Mouse (Mus musculus): ENCODE measurements at regions not wholly inside any gene's neighbourhood (a gene's known extent, or its start where the extent isn't known, plus 50 kb on each side); places are given as distances from the start of the nearest gene placed in this dataset.

DNA sequence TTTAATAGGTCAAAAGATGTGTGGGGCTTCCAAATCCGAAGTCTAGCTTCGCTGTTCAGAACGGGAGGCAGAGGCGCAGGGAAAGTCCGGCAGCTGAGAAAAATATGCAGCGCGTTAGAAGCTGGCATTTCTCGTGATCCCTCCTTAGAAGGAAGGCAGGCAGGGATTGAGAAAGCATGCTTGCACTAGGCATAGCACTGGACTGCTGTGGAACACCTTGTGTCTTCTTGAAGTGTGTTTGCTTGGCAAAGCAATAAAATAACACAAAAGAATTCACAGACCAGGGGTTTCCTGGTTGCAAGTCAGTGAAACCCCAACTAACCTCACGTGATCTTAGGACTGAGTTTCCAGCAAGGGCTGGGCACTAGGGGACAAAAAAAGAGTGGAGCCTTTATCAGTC lies 305.1 kb downstream of the Sox9 start:
- intact Hi-C loops (cut with DNase I) = no loop called here

DNA sequence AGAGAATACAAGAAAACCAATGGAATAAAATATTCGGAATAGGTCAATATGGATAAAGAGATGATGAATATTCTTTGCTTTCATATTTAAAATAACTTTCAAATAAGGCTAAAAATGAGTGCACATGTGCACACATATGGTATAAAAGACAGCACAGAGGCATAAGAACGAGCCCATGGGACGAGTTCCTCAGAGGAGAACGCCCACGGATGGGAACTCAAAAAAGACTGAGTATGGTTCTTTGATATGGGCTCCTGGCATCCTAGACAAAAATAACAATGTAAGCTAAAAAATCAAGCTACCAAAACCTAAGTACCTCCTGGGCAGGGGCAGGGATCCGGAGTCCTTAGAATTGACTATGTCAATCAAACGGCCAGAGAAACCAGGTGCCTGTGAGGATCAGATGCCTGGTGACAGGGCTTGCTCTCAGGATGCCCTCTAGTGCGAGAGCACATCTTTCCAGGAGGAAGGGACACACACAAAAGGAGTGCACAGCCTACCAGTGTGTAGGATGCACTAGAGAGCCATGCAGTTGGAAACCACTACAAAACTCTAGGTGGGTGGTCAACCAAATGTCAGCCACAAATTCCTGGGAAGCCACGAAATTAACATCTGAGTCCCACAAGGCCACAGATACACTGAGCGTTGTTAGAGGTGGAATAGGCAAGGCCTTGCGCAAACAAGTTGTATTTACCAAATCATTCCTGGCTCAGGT lies 307.8 kb downstream of the Sox9 start:
- intact Hi-C loops (cut with DNase I) = no loop called here

DNA sequence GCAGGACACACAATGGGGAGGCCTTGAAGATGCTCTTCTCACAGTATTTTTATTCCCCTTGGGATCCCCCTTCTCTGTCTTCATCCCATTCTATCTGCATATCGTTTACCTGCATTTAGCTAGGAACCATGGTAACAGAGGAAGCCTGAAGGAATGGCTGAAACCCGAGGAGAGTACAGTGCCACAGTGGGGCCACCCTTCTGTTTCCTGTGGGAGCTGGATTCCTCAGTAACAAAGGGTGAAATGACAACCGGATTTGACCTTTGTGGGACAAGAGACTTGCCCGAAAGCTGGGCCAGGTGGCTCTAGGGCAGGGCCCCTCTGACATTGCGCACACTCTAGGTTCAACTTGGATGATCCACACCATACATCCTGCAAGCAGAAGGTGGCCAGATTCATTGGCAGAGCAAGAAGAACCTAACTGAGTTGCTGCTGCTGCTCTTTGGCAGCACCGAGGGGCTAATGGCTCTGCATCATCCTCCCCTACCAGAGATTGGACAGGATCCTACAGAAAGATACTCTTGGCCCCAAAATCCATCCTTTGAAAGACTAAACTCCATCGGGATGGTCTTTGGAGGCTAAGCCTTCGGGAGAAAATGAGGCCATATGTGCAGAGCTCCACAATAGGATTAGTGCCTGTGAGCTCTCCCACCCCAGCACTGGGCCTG lies 310.0 kb downstream of the Sox9 start:
- intact Hi-C loops (cut with DNase I) = no loop called here

DNA sequence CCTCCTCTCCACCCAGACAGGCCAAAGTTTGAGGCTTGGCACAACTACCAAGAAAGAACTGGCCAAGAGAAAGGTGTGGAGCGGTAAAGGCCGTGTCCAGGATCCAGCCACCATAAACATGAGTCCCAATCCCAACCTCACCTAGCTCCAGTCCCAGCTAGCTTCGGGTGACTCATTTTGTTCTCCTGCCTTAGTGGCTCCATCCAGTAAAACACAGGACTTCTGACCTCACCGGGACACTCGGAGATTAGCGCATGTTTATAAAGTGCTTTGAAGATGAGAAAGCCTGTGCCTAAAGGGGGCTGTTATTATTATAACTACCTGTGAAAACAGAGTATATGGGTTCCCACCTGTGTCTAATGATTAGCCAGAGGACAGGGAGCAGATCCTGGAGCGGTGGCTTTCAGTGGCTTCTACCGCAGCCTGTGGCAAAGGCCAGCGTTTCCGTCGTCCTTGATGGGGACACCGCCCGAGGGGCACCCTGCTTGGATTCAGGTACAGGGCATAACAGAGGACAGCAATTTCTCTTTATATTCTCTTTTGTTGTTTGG lies 311.9 kb downstream of the Sox9 start:
- intact Hi-C loops (cut with DNase I) = no loop called here

DNA sequence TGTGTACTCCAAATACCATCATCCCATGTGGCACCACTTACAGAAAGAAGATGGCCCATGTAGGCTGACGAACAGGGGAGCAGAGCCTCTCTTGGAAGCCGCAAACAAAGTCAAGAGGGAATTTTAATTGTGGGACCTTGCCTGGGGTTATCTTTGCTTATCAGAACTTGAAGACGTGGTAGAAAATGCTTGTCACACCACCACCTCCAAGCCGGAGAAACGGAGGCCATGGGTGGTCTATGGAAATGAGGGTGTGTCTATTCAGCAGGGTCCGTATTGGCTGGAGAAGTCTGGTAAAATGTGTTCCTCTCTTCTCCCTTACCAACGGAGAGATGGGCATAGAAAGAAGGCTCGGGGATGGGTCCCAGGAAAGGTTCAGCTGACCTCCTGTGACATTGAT lies 313.6 kb downstream of the Sox9 start:
- intact Hi-C loops (cut with DNase I) = no loop called here

DNA sequence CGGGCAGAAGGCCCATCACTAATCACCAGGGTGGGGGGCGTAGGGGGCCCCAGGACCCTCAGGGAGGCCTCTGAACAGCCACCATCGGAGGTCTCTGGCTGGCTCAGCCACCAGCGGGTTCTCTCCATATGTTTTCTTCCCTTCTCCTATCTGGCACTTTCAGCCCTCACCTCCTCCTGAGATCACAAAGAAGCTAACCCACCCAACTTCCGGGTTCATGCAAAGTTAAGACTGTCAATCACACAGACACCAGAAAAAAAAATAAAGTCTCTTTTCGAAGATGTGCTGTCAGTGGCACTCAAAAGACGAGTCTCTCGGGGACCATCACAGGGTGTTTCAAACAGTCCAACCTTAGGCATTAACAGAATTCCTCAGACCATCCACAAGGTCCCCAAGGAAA lies 314.2 kb downstream of the Sox9 start:
- intact Hi-C loops (cut with DNase I) = no loop called here

DNA sequence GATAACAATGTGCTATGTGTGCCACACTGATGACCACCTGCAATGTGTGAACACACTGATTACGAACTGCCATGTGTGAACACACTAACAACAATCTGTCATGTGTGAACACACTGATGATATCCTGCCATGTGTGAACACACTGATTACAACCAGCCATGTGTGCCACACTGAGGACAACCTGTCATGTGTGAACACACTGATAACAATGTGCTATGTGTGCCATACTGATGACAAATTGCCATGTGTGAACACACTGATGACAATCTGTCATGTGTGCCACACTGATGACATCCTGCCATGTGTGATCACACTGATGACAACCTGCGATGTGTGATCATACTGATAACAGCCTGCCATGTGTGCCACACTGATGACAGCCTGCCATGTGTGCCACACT lies 316.3 kb downstream of the Sox9 start:
- intact Hi-C loops (cut with DNase I) = no loop called here

DNA sequence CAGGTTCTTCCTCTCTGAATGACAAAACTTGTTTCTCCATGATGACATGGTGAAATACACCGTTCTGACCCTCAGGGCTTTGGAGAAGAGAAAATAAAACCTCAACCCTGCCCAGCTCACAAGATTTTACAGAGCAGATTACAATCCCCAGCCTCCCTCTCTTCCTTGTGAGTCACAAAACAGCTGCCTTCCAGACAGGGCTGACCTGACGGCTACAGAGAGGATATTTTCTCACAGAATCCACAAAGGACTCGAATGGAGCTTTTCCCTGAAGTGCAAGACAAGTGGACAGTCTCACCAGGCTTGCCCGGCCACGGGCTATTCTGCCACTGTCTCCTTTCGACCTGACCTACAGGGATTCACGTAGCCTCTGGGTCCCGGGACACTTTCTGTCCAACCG lies 318.8 kb downstream of the Sox9 start:
- intact Hi-C loops (cut with DNase I) = no loop called here

DNA sequence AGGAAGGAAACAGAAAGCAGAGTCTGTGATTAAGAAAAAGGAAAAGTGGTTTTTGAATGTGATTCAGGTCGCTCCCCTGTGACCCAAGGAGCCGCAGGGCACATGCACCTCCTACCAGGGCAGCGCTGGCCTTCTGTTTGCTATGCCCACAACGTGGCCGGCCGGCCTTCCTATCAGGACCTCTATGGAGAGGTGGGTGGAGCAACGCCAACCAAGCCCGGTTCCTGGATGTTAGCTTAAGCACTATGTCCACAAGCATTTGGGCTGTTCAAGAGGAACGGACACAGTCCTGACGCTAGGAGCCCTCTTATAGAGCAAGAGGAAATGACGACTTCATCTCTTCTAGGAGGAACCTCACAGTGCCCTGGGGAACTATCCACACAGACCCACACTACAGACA lies 319.5 kb downstream of the Sox9 start:
- intact Hi-C loops (cut with DNase I) = no loop called here

DNA sequence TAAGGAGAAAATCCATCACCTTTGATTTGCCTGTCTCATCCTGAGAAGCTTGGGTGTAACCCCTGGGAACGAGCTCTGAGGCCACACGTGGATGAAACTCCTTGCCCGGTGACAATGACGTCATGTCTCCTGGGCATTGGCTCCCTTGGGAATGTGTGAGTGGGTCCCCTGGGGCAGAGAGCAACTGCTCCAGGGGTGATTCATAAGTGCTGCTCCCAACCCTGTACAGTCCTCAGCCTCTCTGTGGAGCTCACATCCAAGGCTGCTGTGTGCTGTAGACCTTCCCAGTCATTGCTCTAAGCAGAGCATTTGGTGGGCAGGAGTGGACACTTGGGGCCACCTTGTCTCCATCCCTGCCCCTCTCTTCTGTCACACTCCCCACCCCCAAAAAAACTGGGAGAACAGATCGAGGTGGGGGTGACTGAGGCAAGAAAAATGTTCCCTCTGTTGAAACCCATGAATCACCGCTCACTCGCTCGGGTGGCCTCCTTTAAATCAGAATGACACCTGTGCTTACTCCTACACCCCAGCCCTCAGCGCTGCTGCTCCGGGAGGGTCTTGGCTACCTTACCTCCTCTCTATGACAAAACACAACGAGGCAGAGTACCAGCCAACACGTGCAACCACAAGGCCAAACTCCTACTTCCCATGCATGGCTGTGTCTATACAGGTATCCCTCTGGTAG lies 321.3 kb downstream of the Sox9 start:
- intact Hi-C loops (cut with DNase I) = no loop called here

DNA sequence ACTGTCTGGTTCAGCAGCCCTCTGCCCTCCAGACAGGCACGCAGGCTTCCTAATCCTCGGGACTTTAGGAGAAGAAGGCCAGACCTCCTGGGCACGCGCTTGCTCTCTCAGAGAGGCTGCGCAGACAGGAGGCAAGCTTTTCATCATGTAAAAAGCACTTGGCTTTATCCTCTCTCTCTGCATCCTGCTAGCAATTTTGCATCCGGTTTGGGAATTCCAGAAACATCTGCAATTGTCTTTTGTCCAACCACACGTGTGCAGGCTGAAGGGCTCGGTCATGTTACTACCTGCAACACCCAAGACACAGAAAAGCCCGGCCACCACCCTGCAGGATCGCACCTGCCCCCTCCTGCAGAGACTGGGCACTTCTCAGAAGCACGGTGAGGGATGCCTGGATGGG lies 323.3 kb downstream of the Sox9 start:
- intact Hi-C loops (cut with DNase I) = no loop called here

DNA sequence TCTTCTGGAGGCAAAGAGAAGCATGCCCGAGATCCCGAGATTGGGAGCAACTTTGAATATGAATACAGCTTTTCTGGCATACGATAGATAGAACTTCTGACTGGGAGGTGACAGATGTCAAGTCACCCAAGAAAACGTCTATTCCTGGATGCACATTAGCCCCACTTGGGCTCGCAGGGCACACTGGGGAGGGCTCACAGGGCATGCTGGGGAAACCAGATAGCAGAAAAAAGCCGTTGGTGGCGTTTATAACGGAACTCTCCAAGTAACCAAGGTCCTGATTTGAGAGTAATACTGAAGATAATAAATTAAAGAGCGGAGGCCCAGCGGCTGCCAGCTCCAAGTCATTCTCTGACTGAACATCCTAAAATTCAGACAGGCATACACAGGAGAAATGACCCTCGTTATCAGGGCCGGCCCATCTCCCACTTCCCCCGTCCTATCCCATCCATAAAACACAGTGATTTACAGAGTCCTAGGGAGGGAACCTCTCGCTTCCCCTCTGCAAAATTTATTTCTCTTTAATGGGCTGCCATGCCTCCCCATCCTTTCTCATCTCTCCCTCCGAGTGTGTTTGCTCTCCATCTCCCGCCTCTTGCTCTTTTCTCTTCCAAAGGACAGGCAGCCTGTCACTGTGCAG lies 325.3 kb downstream of the Sox9 start:
- intact Hi-C loops (cut with DNase I) = no loop called here

DNA sequence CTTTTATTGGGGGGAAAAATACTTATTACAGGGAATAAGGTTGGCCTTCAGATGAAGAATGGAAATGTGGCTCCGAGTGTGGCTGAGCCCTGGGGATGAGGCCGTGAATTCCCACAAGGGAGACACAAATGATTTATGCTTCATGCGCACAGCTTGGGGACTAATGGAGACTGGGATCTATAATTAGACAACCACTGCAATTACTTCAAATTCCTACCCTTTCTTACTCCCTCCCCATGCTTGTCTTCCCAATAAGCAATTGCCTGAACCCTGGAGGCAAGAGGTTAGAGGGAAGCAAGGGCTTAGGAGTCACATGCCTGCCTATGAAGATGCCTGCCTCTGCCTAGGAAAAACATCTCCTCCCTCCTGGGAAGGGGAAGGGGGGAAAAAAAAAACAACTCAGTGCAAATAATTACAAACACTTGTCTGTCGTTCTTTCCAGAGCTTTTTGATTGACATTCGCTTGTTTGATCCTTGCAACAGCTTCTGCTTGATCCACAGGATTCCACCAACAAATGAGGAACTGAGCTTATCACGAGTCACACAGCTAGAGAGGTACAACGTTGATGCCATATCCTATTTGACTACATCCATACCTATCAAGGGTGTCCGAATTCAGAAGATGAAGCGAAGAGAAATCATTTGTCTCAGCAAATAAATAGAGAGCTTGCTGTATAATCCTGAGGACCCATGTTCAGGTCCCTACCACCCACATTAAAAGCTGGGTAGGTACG lies 326.1 kb downstream of the Sox9 start:
- intact Hi-C loops (cut with DNase I) = no loop called here

DNA sequence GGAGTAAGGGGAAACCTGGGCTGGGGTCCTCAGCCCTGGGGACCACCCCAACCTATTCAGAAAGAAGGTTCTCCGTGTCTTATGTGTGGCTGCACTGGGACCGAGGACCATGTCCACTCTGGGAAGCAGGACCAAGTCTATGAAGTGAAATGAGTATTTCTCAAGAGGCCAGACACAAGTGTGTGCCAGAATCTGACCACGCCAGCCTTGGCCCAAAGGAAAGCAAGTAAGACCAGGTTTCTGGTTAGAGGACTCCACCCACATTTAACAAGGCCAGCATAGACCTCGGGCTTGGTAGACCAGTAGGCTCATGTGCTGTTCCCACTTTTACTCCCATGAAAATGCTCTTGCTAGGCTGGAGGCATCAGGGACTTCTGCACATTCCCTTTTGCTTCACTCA lies 327.1 kb downstream of the Sox9 start:
- intact Hi-C loops (cut with DNase I) = no loop called here

DNA sequence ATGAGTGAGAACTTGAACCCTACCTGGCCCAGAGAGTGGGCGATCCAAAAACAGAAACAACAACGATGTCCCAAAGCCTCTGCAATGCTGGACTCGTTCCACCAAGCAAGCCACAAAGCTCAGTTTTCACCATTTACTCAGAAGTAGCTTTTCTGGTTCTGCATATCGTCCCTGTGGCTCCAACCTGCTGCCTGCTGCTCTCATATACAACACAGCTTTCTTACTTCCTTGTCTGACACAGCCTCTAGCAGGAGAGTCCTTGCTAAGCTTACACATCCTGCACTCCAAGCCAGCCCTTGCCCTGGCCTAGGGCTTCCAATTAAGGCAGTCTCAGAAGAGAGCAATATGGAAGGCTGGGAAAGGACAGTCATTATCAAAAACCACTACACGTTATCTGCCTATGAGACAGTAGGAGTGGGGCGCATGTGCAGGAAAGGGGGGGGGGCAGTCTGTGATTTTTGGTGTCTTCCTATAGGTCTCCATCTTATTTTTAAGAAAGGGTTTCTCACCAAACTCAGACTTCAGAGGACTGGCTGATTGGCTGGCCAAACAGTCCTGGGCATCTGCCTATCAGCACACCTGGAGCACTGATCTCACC lies 331.3 kb downstream of the Sox9 start:
- intact Hi-C loops (cut with DNase I) = no loop called here

DNA sequence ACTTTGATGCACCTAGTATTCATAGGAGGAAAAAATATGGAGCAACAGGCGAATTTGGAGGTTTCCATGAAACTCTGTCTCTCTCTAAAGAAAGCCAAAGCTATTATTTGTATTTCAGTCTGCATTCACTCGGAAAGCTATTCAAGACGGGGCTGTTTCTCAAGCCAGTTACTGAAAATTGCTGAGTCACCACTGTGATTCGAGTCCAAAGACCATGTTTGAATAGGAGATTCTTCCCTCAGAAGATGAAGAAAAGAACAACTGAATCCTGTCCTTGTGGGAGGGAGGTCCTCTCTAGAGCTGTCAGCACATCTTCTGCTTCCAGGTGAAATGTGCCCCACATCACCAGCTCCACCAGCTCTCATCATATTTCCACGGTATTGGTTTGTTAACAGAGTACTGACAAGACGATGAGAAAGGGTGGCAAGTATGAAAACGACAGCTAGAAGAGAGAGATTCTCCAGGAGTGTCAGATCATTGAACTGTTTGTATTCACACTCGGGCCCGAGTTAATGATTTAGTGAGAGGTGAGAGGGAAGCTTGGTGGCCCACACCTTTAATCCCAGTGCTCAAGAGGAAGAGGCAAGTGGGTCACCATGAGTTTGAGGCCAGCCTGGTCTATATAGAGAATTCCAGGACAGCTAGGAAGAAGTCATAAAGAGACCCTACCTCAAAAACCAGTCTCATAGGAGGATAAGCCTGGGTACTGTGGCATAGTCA lies 335.3 kb downstream of the Sox9 start:
- intact Hi-C loops (cut with DNase I) = no loop called here

DNA sequence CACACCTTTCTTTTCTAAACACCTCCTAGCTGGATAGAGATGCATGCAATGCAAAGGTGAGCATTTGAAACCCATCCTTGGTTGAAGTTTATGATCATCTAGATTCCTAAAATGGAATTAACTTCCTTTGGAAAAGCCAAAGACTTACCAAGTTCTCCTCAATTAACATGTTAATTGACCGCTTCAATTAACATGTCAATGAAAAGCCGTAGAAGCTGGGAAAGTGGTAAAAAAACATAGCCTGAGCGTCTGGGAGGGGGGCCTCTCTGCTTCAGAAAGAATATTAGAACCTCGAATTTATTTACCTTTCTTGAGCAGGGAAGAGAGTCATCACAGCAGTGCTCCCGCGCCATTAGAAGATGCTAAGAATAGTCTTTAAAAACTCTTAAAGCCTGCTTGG lies 338.5 kb downstream of the Sox9 start:
- intact Hi-C loops (cut with DNase I) = no loop called here

DNA sequence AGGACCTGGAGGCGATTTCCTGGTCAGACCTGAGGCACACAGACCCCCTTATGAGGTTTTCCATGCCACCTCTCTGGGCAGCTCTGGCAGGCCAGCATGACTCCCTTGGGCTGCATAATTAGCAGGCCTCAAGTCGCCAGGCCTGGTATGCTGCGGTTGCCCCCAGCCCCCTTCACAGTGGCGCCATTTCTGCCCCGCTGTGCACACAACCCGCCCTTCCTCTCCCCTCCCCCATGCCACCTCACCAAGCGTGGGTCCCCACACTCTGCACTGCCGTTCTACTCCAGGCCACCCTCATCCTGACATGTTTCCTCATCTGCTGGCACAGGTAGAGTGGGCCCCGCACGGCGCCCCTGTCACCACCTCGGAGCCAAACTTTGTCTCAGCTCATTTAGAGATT lies 339.3 kb downstream of the Sox9 start:
- intact Hi-C loops (cut with DNase I) = no loop called here

DNA sequence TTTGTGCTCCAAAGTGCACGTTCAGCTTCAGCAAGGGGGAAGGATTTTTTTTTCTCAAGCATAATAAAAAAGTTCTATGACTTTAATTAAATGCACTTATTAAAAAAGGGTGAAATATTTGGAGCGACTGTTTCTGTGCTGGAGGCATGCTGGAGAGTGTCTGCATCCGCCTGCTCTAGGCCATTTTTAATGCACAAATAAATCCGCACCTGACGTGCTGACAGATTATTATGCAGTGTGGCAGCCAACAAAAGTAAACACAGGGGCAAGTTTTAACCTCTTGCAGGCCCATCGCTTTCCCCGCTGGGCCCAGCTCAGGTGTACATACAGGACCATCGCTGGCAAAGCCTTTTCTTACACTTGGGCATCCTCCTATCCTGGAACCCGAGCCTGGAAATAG lies 340.1 kb downstream of the Sox9 start:
- intact Hi-C loops (cut with DNase I) = no loop called here

DNA sequence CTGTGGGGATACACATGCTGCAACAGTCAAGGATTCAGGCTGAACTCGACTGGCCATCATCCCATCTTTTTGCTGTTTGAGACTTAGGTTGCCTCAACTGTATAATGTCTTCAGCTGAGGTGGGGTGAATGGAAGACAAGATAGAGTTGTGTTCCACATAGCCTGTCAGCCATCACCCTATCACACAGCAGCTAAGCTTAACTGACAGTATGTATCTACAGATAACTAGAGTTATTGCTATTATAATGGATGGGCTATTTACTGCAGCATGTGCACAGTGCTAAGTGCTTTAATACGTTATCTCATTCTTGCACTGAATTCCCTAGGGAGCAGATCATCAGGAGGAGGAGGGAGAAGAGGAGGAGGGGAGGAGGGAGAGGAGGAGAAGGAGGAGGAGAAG lies 340.9 kb downstream of the Sox9 start:
- intact Hi-C loops (cut with DNase I) = no loop called here
